ENCODE assay signal across 8 mouse cellular contexts in genomic region chr3:86141886-86142262, GRCm38 (mm10). TPM values are rescaled to one million over a fixed set of nuclear protein-coding genes. Genes with fewer than 3 reads are reported as not detected.
DNase-seq lines count a peak whose midpoint lies in the region; ATAC-seq lines count a peak whose summit lies in the region.

No protein-coding gene starts in this region.

- WGBS in neural tube, embryonic 11.5 days = under 1% methylated on average over 18 of the region's 18 CpGs
- WGBS in hindbrain, embryonic 10.5 days = under 1% methylated on average over 18 of the region's 18 CpGs
- under 1% methylated on average over 18 of the region's 18 CpGs for WGBS in liver, embryonic 12.5 days (ENCODE audit: insufficient replicate concordance)
- under 1% methylated on average over 18 of the region's 18 CpGs for WGBS in neural tube, embryonic 12.5 days

- H3K9me3 ChIP-seq in neural tube, embryonic 11.5 days (ENCODE audit: control insufficient read depth, low read length) = no peaks in the 10 kb centered on the region
- H3K9me3 ChIP-seq in hindbrain, embryonic 10.5 days = no peaks in the 10 kb centered on the region
- no peaks in the 10 kb centered on the region for H3K9me3 ChIP-seq in liver, embryonic 12.5 days (replicated peaks)
- no peaks in the 10 kb centered on the region for H3K9me3 ChIP-seq in neural tube, embryonic 12.5 days

- peak; percentile 54 for ATAC-seq in neural tube, embryonic 11.5 days (ENCODE audit: insufficient read depth, low FRiP score, low TSS enrichment)
- ATAC-seq in liver, embryonic 12.5 days = peak; percentile 16
- ATAC-seq in neural tube, embryonic 12.5 days (ENCODE audit: low FRiP score, low read depth) = peak; percentile 52

- H3K4me1 ChIP-seq in neural tube, embryonic 11.5 days (ENCODE audit: control insufficient read depth, insufficient read depth, low read length) = peaks cover 5% of the 10 kb centered on the region; the same call in 1 of the 2 replicates
- peaks cover 24% of the 10 kb centered on the region for H3K4me1 ChIP-seq in hindbrain, embryonic 10.5 days (replicated peaks)
- H3K4me1 ChIP-seq in liver, embryonic 12.5 days = peaks cover 56% of the 10 kb centered on the region
- H3K4me1 ChIP-seq in neural tube, embryonic 12.5 days = peaks cover 11% of the 10 kb centered on the region

- no peaks in the 10 kb centered on the region; the same call in none of the 2 replicates for H3K36me3 ChIP-seq in neural tube, embryonic 11.5 days (ENCODE audit: control insufficient read depth, insufficient read depth, low read length)
- peaks cover 47% of the 10 kb centered on the region for H3K36me3 ChIP-seq in hindbrain, embryonic 10.5 days
- H3K36me3 ChIP-seq in liver, embryonic 12.5 days = peaks cover 50% of the 10 kb centered on the region
- peaks cover 39% of the 10 kb centered on the region for H3K36me3 ChIP-seq in neural tube, embryonic 12.5 days

- H3K4me3 ChIP-seq in neural tube, embryonic 11.5 days (ENCODE audit: low read depth, low read length) = peak overlapping the region; percentile 95
- peak overlapping the region; percentile 98 for H3K4me3 ChIP-seq in hindbrain, embryonic 10.5 days
- peak overlapping the region; percentile 98 for H3K4me3 ChIP-seq in liver, embryonic 12.5 days
- H3K4me3 ChIP-seq in neural tube, embryonic 12.5 days = peak overlapping the region; percentile 91

- H3K27ac ChIP-seq in neural tube, embryonic 11.5 days (ENCODE audit: low read depth, low read length) = peak overlapping the region; percentile 83
- H3K27ac ChIP-seq in hindbrain, embryonic 10.5 days = peak overlapping the region; percentile 93
- H3K27ac ChIP-seq in liver, embryonic 12.5 days = peak overlapping the region; percentile 90
- peak overlapping the region; percentile 79 for H3K27ac ChIP-seq in neural tube, embryonic 12.5 days

- no peak for DNase-seq in neural tube, embryonic 11.5 days (ENCODE audit: low spot score)
- no peak for DNase-seq in neural tube, embryonic 10.5 days (ENCODE audit: extremely low spot score, low spot score)
- DNase-seq in embryo, embryonic 10 days (ENCODE audit: low spot score) = peak; percentile 22
- DNase-seq in hindbrain, embryonic 10.5 days (ENCODE audit: low spot score) = no peak
- no peak for DNase-seq in urinary bladder, postnatal 10 days (ENCODE audit: low spot score)
- no peak for DNase-seq in layer of hippocampus, adult 9-10 months (ENCODE audit: low spot score)

- H3K27me3 ChIP-seq in neural tube, embryonic 11.5 days (ENCODE audit: control insufficient read depth, insufficient read depth, low read length) = no peaks in the 10 kb centered on the region
- H3K27me3 ChIP-seq in hindbrain, embryonic 10.5 days (ENCODE audit: insufficient read depth, poor library complexity, severe bottlenecking) = no peaks in the 10 kb centered on the region
- no peaks in the 10 kb centered on the region for H3K27me3 ChIP-seq in liver, embryonic 12.5 days (replicated peaks)
- no peaks in the 10 kb centered on the region for H3K27me3 ChIP-seq in neural tube, embryonic 12.5 days (replicated peaks)

- H3K9ac ChIP-seq in neural tube, embryonic 11.5 days (ENCODE audit: low read length) = peak overlapping the region; percentile 98
- peak overlapping the region; percentile 98 for H3K9ac ChIP-seq in liver, embryonic 12.5 days
- peak overlapping the region; percentile 99 for H3K9ac ChIP-seq in neural tube, embryonic 12.5 days

- H3K4me2 ChIP-seq in neural tube, embryonic 11.5 days (ENCODE audit: low read depth) = peak overlapping the region; percentile 82
- H3K4me2 ChIP-seq in liver, embryonic 12.5 days = peak overlapping the region; percentile 90
- peak overlapping the region; percentile 84 for H3K4me2 ChIP-seq in neural tube, embryonic 12.5 days (replicated peaks)

RNA-seq across cellular contexts. Expression of gene Rps3a1, which starts 0.6 kb away (rescaled TPM):
- polyA plus RNA-seq in neural tube, embryonic 11.5 days (2014; fragmentation: Nextera tagmentation; extraction: Ambion mirVana) = 965 and 1,059 TPM in 2 replicates
- 978 and 1,090 TPM in 2 replicates for polyA plus RNA-seq in hindbrain, embryonic 10.5 days (2016; fragmentation: Nextera tagmentation; extraction: Ambion mirVana)
- 1,175 and 1,195 TPM in 2 replicates for polyA plus RNA-seq in liver, embryonic 12.5 days (2016; fragmentation: Nextera tagmentation; extraction: Ambion mirVana)
- polyA plus RNA-seq in neural tube, embryonic 12.5 days (2016; fragmentation: Nextera tagmentation; extraction: Ambion mirVana) = 815 and 820 TPM in 2 replicates
